Mouse (Mus musculus) E14TG2a.4 (cell line): ENCODE data around the gene Hoxb4.

ENCODE experiments used
- H3K27me3 ChIP-seq: 2 replicates; pipeline ENCODE4 v1.6.1; 2014; ENCODE audit warnings: low read length, control low read depth; ENCODE audit not compliant: insufficient read depth
- H3K36me3 ChIP-seq: 2 replicates; pipeline ENCODE4 v1.6.1; 2014; ENCODE audit warnings: low read length, control low read depth; ENCODE audit not compliant: insufficient read depth
- H3K4me1 ChIP-seq: replicated peaks from 2 replicates; pipeline ENCODE4 v1.6.1; 2014; ENCODE audit warnings: low read depth, low read length, control low read depth
- H3K4me3 ChIP-seq: replicated peaks from 2 replicates; pipeline ENCODE4 v1.5.1; 2014; ENCODE audit warnings: mild to moderate bottlenecking, low read length
- H3K9me3 ChIP-seq: 2 replicates; pipeline ENCODE4 v1.6.1; 2014; ENCODE audit warnings: low read length, control low read depth
- CTCF ChIP-seq: conservative IDR thresholded peaks from 2 replicates; pipeline ENCODE4 v1.5.1; 2014; ENCODE audit warnings: low read length
- NANOG ChIP-seq: IDR thresholded peaks from 2 replicates; pipeline ENCODE4 v1.6.1; 2014; ENCODE audit warnings: borderline replicate concordance, low read length, mixed read lengths
- POU5F1 ChIP-seq: IDR thresholded peaks from 2 replicates; pipeline ENCODE4 v1.6.1; 2014; ENCODE audit warnings: low read length, borderline replicate concordance

Gene Hoxb4

DNA sequence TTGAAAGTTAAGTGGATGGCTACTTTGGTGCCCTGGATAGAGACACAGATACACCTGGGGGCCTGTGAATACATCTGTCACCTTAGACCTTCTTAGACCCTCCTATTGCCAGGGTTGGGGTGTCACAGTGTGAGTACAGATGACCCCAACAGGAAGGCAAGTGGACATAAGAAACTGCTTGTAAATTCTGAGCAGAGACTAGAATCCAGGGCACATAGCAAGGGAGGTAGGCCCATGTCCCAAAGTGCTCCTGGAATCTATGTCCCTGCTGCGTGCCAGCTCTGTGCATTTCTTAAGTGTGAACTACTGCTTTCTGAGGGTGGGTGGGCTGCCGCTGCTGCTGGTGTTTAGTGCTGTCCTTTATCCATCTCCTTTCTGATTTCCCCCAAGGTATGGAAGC is 32.7 kb downstream of the Hoxb4 start:
- peaks cover 49% of the 10 kb centered on the region for H3K4me1 ChIP-seq
- peaks cover 92% of the 10 kb centered on the region for H3K27me3 ChIP-seq
- H3K4me3 ChIP-seq = no peak overlapping the region
- H3K36me3 ChIP-seq = no peaks in the 10 kb centered on the region
- no peak for TF ChIP-seq CTCF
- no peaks in the 10 kb centered on the region for H3K9me3 ChIP-seq

GRCm38 (mm10) chr11:96351312-96351711 is 33.2 kb downstream of the Hoxb4 start:
- H3K36me3 ChIP-seq = no peaks in the 10 kb centered on the region
- peaks cover 44% of the 10 kb centered on the region for H3K4me1 ChIP-seq
- no peak overlapping the region for H3K4me3 ChIP-seq
- TF ChIP-seq POU5F1 (no peak), CTCF (no peak), NANOG (no peak)
- H3K9me3 ChIP-seq = no peaks in the 10 kb centered on the region
- H3K27me3 ChIP-seq = peaks cover 92% of the 10 kb centered on the region

- no peak for TF ChIP-seq NANOG
- TF ChIP-seq CTCF = no peak
- no peak for TF ChIP-seq POU5F1
- Histone ChIP-seq H3K9me3 (no peaks in the 10 kb centered on the region), H3K27me3 (peaks cover 91% of the 10 kb centered on the region), H3K4me3 (no peak overlapping the region), H3K36me3 (no peaks in the 10 kb centered on the region), H3K4me1 (peaks cover 39% of the 10 kb centered on the region)
Measured at GRCm38 (mm10) chr11:96351831-96352230, 33.8 kb downstream of the Hoxb4 start.

DNA sequence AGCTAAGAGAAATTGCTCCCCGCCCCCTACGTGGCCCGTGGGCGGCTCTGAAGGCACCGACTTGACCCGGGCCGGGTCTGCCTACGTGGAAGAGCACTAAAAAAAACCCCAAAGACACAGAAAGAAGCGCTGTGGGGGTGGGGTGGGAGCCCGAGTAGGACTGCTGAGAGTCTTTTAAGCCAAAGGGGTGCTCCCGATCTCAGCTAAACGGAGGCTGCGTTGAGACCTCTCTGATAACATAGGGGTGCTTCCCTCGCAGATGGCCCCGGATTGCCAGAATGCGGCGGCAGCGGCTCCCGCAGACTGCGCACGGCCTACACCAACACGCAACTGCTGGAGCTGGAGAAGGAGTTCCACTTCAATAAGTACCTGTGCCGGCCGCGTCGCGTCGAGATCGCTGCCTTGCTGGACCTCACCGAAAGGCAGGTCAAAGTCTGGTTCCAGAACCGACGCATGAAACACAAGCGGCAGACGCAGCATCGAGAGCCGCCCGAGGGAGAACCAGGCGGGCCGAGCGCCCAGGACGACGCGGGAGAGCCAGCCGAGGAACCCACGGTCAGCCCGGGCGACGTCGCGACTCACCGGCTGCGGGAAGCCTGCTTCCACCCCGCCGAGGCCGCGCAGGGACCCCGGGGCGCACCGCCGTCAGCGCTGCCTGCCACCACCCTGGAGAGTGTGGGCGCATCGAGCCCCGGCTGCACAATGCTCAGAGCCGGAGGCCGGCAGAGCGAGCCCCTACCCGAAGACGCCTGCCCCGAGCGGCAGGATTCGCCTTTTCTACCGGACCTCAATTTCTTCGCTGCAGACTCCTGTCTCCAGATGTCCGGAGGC is 34.8 kb downstream of the Hoxb4 start:
- Histone ChIP-seq H3K4me1 (peaks cover 39% of the 10 kb centered on the region), H3K27me3 (peaks cover 95% of the 10 kb centered on the region), H3K36me3 (no peaks in the 10 kb centered on the region), H3K4me3 (peak overlapping the region; percentile 56), H3K9me3 (no peaks in the 10 kb centered on the region)
- TF ChIP-seq CTCF (no peak), POU5F1 (no peak)

DNA sequence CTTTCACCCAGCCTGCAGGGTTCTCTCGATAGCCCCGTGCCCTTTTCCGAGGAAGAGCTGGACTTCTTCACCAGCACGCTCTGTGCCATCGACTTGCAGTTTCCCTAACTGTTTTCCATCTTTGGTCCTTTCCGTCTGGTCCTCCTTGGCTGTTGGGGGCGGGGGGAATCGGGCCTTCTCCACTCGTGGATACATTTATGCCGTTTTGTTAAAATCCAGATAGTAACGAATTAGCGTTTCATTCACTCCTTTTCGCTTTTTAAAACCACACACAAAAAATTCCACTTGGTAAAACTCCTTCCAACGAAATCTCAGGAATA is 35.4 kb downstream of the Hoxb4 start:
- Histone ChIP-seq H3K9me3 (no peaks in the 10 kb centered on the region), H3K36me3 (no peaks in the 10 kb centered on the region), H3K4me1 (peaks cover 39% of the 10 kb centered on the region), H3K27me3 (peaks cover 93% of the 10 kb centered on the region), H3K4me3 (peak overlapping the region; percentile 56)
- no peak for TF ChIP-seq NANOG
- no peak for TF ChIP-seq CTCF
- TF ChIP-seq POU5F1 = no peak

- peaks cover 93% of the 10 kb centered on the region for H3K27me3 ChIP-seq
- H3K4me1 ChIP-seq = peaks cover 39% of the 10 kb centered on the region
- TF ChIP-seq NANOG (no peak), CTCF (no peak), POU5F1 (no peak)
- H3K36me3 ChIP-seq = no peaks in the 10 kb centered on the region
- H3K4me3 ChIP-seq = peak overlapping the region; percentile 70; the same call in 1 of the 2 replicates
- H3K9me3 ChIP-seq = no peaks in the 10 kb centered on the region
Measured at GRCm38 (mm10) chr11:96353939-96354338, 35.9 kb downstream of the Hoxb4 start.

DNA sequence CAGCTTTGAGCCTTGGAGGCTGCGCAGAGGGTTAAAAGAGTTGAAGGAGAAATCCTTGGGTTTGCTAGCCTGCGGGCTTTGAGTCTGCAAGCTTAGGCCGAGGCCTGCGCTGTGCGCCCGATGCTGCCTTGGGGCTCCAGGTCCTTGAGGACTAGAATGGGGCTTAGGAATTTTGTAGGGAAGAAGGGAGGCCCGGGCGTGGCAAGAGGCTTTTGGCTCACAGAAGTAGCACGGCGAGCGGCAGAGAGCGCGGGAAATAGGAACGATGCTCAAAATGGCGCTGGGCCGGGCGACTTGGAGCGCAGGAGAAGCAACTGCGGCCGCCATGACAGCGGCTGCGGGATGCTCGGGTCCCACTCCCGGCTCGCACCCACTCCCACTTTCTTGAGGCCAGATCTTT is 36.3 kb downstream of the Hoxb4 start:
- no peak for TF ChIP-seq NANOG
- no peak for TF ChIP-seq CTCF
- no peak for TF ChIP-seq POU5F1
- H3K9me3 ChIP-seq = no peaks in the 10 kb centered on the region
- H3K36me3 ChIP-seq = no peaks in the 10 kb centered on the region
- peaks cover 92% of the 10 kb centered on the region for H3K27me3 ChIP-seq
- peak overlapping the region; percentile 70 for H3K4me3 ChIP-seq
- peaks cover 39% of the 10 kb centered on the region for H3K4me1 ChIP-seq

DNA sequence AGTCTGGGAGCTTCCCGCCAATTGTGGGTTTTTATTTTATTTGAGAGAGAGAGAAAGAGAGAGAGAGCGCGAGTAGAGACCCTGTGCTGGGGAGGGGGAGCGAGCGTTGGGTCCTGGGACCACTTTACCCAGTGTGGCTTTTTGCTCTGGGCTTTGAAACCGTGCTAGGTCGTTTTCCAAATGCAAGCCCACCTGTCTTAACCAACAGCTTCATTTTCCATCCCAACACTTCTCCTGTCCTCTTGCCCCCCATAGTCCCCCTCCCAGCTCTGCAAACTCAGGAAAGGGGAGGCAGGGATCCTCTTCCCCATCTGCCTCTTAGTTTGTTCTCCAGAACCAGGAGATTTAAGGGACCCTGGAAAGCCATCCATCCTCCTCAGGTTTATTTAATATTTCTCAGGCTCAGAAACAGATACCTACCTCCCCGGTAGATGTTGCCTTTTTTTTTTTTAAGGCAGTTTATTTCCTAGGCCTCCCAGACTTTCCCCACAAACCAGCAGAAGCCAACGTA is 36.8 kb downstream of the Hoxb4 start:
- Histone ChIP-seq H3K4me1 (peaks cover 35% of the 10 kb centered on the region), H3K4me3 (peak overlapping the region; percentile 70), H3K27me3 (peaks cover 92% of the 10 kb centered on the region), H3K36me3 (no peaks in the 10 kb centered on the region), H3K9me3 (no peaks in the 10 kb centered on the region)
- TF ChIP-seq NANOG (no peak), CTCF (no peak), POU5F1 (no peak)

GRCm38 (mm10) chr11:96363807-96364206 is 45.7 kb downstream of the Hoxb4 start:
- peaks cover 41% of the 10 kb centered on the region for H3K4me1 ChIP-seq

More at GRCm38 (mm10) chr11:96363807-96364206, 45.7 kb downstream of the Hoxb4 start:
- H3K9me3 ChIP-seq = peaks cover 5% of the 10 kb centered on the region
- H3K27me3 ChIP-seq = peaks cover 90% of the 10 kb centered on the region
- H3K4me3 ChIP-seq = no peak overlapping the region
- no peak for TF ChIP-seq POU5F1
- TF ChIP-seq CTCF = no peak
- no peaks in the 10 kb centered on the region for H3K36me3 ChIP-seq
